Mouse (Mus musculus): ENCODE measurements around the gene Nutf2-ps1. TPM values are rescaled to one million over a fixed set of nuclear protein-coding genes. Genes with fewer than 3 reads are reported as not detected.

Gene Nutf2-ps1
- polyA plus RNA-seq, 1 experiment from 2014 or later, result 101 TPM

DNA sequence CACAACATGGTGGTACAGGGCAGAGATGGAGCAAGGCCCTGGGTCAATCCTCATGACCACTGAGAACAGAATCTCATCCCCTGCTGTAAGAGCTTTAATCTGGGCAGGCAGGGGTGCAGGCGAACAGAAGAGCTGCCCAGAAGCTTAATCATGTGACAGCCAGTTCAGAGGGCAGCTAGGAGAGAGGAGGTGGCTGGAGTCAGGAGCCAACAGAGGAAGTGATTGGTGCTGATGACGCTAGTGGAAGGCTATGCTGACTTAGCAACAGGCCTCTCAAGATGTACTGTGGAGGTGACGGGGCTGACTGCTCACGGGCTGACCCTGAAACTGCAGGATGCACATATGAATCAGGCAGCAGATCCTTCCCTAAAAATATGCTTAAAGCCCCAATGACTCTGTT is 24.7 kb downstream of the Nutf2-ps1 start:
- no peak overlapping the region for H3K4me3 ChIP-seq (ENCODE audit: low read depth, low read length)
- no peak for TF ChIP-seq EP300 (IDR thresholded peaks at IDR 0.05; ENCODE audit: low read depth)
- no peaks in the 10 kb centered on the region for H3K27me3 ChIP-seq (ENCODE audit: insufficient read depth, low read length)
- peak; percentile 81 for ATAC-seq
- no peak for DNase-seq
- no peaks in the 10 kb centered on the region for H3K36me3 ChIP-seq (replicated peaks; ENCODE audit: insufficient read depth, low read length)
- no peak overlapping the region for H3K9ac ChIP-seq (replicated peaks)
- H3K9me3 ChIP-seq (ENCODE audit: low read length), result no peaks in the 10 kb centered on the region; the same call in 1 of the 2 replicates
- H3K27ac ChIP-seq (ENCODE audit: low read depth), result no peak overlapping the region
- no peak overlapping the region for H3K4me2 ChIP-seq (ENCODE audit: low read depth, low read length)
- WGBS (ENCODE audit: insufficient replicate concordance), result 45% methylated on average over 4 of the region's 4 CpGs
- H3K4me1 ChIP-seq (ENCODE audit: insufficient read depth), result no peaks in the 10 kb centered on the region; the same call in none of the 2 replicates

DNA sequence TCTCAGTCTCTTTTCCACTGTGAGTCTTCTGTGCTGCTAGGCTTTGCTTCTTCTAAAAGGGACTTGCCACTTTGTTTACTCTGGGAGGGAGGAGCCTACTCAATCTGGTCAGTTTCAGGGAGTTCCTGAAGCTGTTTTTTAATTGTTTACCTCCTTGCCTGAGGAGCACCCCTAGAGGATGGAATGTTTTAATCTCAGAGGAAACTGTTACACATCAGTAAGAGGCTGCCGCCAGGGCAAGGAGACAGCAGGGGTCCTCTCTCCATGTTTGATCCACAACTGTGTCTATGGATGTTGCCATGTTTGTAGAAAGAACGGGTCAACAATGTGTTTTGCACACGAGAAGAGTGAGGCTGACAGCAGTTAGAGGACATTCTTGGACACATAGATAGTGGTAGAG is 28.4 kb downstream of the Nutf2-ps1 start:
- Histone ChIP-seq H3K9ac (replicated peaks) (no peak overlapping the region), H3K4me2 (ENCODE audit: low read depth, low read length) (no peak overlapping the region), H3K4me1 (ENCODE audit: insufficient read depth) (peaks cover 8% of the 10 kb centered on the region), H3K27me3 (ENCODE audit: insufficient read depth, low read length) (no peaks in the 10 kb centered on the region), H3K4me3 (ENCODE audit: low read depth, low read length) (no peak overlapping the region), H3K27ac (ENCODE audit: low read depth) (no peak overlapping the region), H3K36me3 (replicated peaks; ENCODE audit: insufficient read depth, low read length) (no peaks in the 10 kb centered on the region), H3K9me3 (ENCODE audit: low read length) (no peaks in the 10 kb centered on the region; the same call in 1 of the 2 replicates)
- DNase-seq (no peak), ATAC-seq (no peak)
- 77% methylated on average over 3 of the region's 3 CpGs for WGBS (ENCODE audit: insufficient replicate concordance)
- no peak for TF ChIP-seq EP300 (IDR thresholded peaks at IDR 0.05; ENCODE audit: low read depth)
- no peak for TF ChIP-seq CTCF (IDR thresholded peaks at IDR 0.05; ENCODE audit: low read depth)

DNA sequence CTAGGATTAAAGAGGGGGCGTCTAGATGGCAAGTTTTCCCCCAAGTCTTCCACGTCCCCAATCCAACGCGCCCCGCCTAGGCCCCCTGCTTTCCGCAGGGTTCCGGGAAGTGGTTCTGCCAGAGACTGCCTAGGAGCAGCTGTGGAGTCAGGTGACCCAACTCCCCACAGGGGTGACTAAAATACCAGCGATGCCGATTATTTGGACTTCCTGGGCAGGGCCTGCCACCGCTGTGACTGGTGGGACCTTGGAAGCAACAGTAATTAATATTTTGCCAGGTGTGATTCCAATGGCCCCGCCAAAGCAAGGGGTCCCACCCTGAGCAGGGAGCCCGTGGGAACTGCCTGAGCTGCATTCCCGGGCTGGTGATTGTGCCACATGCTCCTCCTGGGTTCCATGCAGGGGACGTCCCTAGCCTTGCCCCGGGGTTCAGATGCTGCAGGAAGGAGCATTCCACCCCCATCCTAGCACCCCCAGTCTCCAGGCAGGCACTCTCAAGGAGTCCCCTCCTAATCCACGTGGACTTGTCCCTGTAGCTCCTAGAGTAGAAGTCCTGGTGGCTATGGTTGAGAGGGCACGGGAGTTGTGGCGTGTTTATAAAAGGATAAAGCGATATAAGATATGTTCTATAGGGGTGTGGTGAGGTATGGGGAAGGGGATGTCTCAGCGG is 31.5 kb downstream of the Nutf2-ps1 start:
- H3K4me1 ChIP-seq (ENCODE audit: insufficient read depth), result peaks cover 27% of the 10 kb centered on the region
- ATAC-seq, result no peak

DNA sequence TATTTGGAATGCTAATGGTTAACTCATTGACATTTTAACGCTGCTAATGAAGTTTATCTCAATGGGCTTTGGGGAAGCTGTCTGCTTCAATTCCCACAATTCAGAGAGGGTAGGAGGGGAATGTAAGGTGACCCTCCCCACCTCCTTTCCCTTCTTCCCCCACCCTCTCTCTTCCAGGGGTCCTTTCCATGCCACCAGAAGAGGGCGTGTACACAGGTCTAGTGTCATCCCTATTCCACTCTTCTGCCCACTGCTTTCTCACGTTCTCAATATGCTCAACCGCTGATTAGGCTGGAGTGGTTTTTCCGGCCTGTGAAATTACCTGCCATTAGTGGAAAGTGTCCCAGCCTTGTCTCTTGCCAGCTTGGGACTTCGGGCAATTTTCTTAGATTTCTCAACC is 32.0 kb downstream of the Nutf2-ps1 start:
- no peak for ATAC-seq
- Histone ChIP-seq H3K27ac (ENCODE audit: low read depth) (no peak overlapping the region), H3K4me1 (ENCODE audit: insufficient read depth) (peaks cover 27% of the 10 kb centered on the region), H3K9ac (replicated peaks) (no peak overlapping the region), H3K4me3 (ENCODE audit: low read depth, low read length) (no peak overlapping the region), H3K4me2 (ENCODE audit: low read depth, low read length) (peak overlapping the region; percentile 29; the same call in 1 of the 2 replicates), H3K36me3 (replicated peaks; ENCODE audit: insufficient read depth, low read length) (no peaks in the 10 kb centered on the region), H3K9me3 (ENCODE audit: low read length) (no peaks in the 10 kb centered on the region), H3K27me3 (ENCODE audit: insufficient read depth, low read length) (no peaks in the 10 kb centered on the region)
- WGBS (ENCODE audit: insufficient replicate concordance), result 48% methylated on average over 6 of the region's 6 CpGs
- no peak for DNase-seq
- TF ChIP-seq CTCF (IDR thresholded peaks at IDR 0.05; ENCODE audit: low read depth) (no peak), EP300 (IDR thresholded peaks at IDR 0.05; ENCODE audit: low read depth) (no peak)

More for the DNA sequence above, 31.5 kb downstream of the Nutf2-ps1 start:
- DNase-seq, result no peak
- TF ChIP-seq EP300 (IDR thresholded peaks at IDR 0.05; ENCODE audit: low read depth), result no peak
- no peak for TF ChIP-seq CTCF (IDR thresholded peaks at IDR 0.05; ENCODE audit: low read depth)
- H3K27ac ChIP-seq (ENCODE audit: low read depth), result no peak overlapping the region
- no peak overlapping the region for H3K4me3 ChIP-seq (ENCODE audit: low read depth, low read length)
- no peaks in the 10 kb centered on the region for H3K36me3 ChIP-seq (replicated peaks; ENCODE audit: insufficient read depth, low read length)
- H3K9me3 ChIP-seq (ENCODE audit: low read length), result no peaks in the 10 kb centered on the region
- 0 out of 2 replicates have a peak overlapping the region, but pooled peaks have one; percentile 16 for H3K9ac ChIP-seq (replicated peaks)
- WGBS (ENCODE audit: insufficient replicate concordance), result 29% methylated on average over 20 of the region's 20 CpGs
- H3K27me3 ChIP-seq (ENCODE audit: insufficient read depth, low read length), result no peaks in the 10 kb centered on the region
- peak overlapping the region; percentile 29; the same call in 1 of the 2 replicates for H3K4me2 ChIP-seq (ENCODE audit: low read depth, low read length)

DNA sequence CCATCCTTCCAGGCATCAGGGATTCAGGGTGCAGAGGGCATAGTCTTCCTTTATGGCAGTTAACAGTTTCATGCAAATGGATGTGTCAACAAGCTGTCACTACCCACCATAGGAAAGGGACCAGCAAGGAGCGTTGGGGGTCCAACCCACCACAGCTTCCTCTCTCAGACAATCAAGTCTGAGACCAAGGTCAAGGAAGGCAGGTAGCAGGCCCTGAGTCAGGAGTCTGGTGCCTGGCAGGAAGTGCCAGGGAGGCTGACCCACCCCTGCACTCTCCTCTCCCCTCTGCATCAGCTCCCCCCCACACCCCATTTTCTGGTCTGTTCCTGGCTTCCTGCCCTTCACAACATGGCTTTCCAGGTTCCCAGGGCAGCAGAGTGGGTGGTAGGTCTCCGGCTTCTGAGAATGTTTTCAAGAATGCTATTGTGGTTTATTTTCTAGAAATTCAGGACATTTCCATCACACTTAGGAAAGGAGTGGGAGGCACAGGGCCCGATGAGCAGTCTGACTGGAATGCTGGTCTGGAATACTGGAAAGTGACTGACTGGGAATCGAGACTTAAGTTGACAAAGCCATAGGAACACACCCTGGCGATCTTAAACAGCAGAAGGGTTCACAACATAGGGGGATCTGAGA is 33.8 kb downstream of the Nutf2-ps1 start:
- Histone ChIP-seq H3K27me3 (ENCODE audit: insufficient read depth, low read length) (no peaks in the 10 kb centered on the region), H3K4me1 (ENCODE audit: insufficient read depth) (peaks cover 27% of the 10 kb centered on the region), H3K4me3 (ENCODE audit: low read depth, low read length) (no peak overlapping the region), H3K9me3 (ENCODE audit: low read length) (no peaks in the 10 kb centered on the region), H3K36me3 (replicated peaks; ENCODE audit: insufficient read depth, low read length) (no peaks in the 10 kb centered on the region), H3K9ac (replicated peaks) (no peak overlapping the region), H3K4me2 (ENCODE audit: low read depth, low read length) (no peak overlapping the region), H3K27ac (ENCODE audit: low read depth) (peak overlapping the region; percentile 80)
- ATAC-seq (0 out of 2 replicates have a peak, but pooled peaks have one; percentile 11), DNase-seq (no peak)
- 66% methylated on average over 5 of the region's 5 CpGs for WGBS (ENCODE audit: insufficient replicate concordance)
- TF ChIP-seq EP300 (IDR thresholded peaks at IDR 0.05; ENCODE audit: low read depth) (no peak), CTCF (IDR thresholded peaks at IDR 0.05; ENCODE audit: low read depth) (no peak)

DNA sequence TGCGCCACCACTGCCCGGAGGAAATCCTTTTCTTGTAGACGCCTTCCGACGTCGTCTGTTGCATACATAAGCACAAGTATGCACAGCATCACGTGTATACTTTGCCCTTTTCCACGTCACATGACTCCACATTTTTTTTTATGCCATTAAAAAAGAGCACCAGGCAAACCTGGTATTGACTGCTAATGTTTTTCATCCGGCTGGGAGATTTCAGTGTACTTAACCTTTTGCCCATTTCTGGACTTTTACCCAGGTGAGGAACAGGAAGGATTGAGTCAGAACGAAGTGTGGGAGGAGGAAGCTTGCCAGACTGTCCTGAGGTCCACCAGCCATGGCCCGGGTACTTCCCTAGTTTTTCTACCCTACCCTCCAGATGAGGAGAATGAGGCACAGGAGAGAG is 34.5 kb downstream of the Nutf2-ps1 start:
- Histone ChIP-seq H3K36me3 (replicated peaks; ENCODE audit: insufficient read depth, low read length) (no peaks in the 10 kb centered on the region), H3K27ac (ENCODE audit: low read depth) (peak overlapping the region; percentile 80), H3K27me3 (ENCODE audit: insufficient read depth, low read length) (no peaks in the 10 kb centered on the region), H3K9ac (replicated peaks) (no peak overlapping the region), H3K4me2 (ENCODE audit: low read depth, low read length) (no peak overlapping the region), H3K4me3 (ENCODE audit: low read depth, low read length) (no peak overlapping the region), H3K4me1 (ENCODE audit: insufficient read depth) (peaks cover 27% of the 10 kb centered on the region), H3K9me3 (ENCODE audit: low read length) (no peaks in the 10 kb centered on the region)
- TF ChIP-seq EP300 (IDR thresholded peaks at IDR 0.05; ENCODE audit: low read depth) (peak; percentile 37; the same call in 1 of the 2 replicates), CTCF (IDR thresholded peaks at IDR 0.05; ENCODE audit: low read depth) (no peak)
- WGBS (ENCODE audit: insufficient replicate concordance), result 51% methylated on average over 11 of the region's 11 CpGs
- peak; percentile 90 for ATAC-seq
- peak; percentile 31 for DNase-seq

Data from liver, postnatal 0 days (tissue).